Comparison of ENCODE assay signal across 8 mouse cellular contexts in the genomic region with DNA sequence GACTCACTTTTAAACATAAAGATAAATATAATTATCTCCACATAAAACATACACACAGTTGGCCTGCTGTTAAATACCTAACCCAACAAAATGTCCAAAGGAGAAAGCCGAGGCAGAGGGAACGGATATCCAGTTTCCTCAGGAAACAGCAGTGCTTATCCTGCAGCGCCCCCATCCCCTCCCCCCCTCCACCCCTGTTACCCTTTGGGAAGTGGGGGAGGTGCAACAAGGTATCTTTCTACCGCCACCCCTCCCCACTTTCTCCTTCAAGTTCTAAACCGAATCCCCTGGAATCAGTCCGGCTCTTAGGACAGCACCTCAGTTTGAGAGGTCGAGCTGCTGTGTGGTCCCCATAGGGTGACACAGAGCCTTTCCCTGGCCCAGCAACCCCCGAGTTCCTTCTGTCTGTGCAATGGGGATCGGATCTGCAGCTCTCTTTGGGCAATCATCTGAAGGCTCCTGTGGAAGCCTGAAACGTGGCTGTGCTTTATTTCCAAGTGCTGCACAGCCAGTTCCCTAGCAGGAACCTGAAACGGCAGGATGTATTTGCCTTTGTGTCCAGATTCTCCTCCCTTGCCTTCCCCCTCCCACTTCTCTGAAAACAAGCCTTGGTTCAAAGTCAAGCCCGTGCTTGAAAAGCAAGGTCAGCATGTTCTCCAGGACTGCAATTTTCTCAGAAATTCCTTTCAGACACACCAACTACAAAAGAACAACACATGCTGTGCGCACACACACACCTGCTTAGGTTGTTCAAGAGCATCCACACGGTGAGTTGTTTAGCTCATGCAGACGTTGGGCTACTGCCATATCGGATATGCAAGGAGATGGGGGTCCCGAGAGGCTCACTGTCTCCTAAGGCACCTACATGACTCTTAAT. TPM values are rescaled to one million over a fixed set of nuclear protein-coding genes. Genes with fewer than 3 reads are reported as not detected.
A peak's percentile ranks its signal among the peaks of the same experiment; 100 is the strongest.
DNase-seq lines count a peak whose midpoint lies in the region; ATAC-seq lines count a peak whose summit lies in the region.
"Had no signal": no experiment of that assay in that cellular context is flagged by ENCODE, and none has a peak within 500 bp of the region (broad histone marks: within the 10 kb centered on the region; RNA-seq: fewer than 3 reads in every experiment).

No protein-coding gene starts in this region.

- H3K36me3 ChIP-seq in heart, embryonic 12.5 days: peaks cover 33% of the 10 kb centered on the region
- peaks cover 61% of the 10 kb centered on the region for H3K36me3 ChIP-seq in limb, embryonic 12.5 days

- H3K9me3 ChIP-seq in heart, embryonic 12.5 days (replicated peaks): no peaks in the 10 kb centered on the region
- H3K9me3 ChIP-seq in limb, embryonic 12.5 days: no peaks in the 10 kb centered on the region

- H3K27me3 ChIP-seq in heart, embryonic 12.5 days (replicated peaks): no peaks in the 10 kb centered on the region
- H3K27me3 ChIP-seq in limb, embryonic 12.5 days: no peaks in the 10 kb centered on the region

- no peak for ATAC-seq in heart, embryonic 12.5 days (ENCODE audit: insufficient number of reproducible peaks, low FRiP score)
- no peak for ATAC-seq in limb, embryonic 12.5 days (ENCODE audit: insufficient number of reproducible peaks, insufficient read depth, low FRiP score, low TSS enrichment, low read depth)

- no peak overlapping the region for H3K4me3 ChIP-seq in heart, embryonic 12.5 days
- H3K4me3 ChIP-seq in limb, embryonic 12.5 days (replicated peaks): no peak overlapping the region

- H3K4me2 ChIP-seq in heart, embryonic 12.5 days: no peak overlapping the region
- H3K4me2 ChIP-seq in limb, embryonic 12.5 days: peak overlapping the region; percentile 17; the same call in 1 of the 2 replicates

- H3K4me1 ChIP-seq in heart, embryonic 12.5 days (replicated peaks): peaks cover 47% of the 10 kb centered on the region
- H3K4me1 ChIP-seq in limb, embryonic 12.5 days (replicated peaks): peaks cover 75% of the 10 kb centered on the region

- 29% methylated on average over 17 of the region's 17 CpGs for WGBS in heart, embryonic 12.5 days
- 24% methylated on average over 17 of the region's 17 CpGs for WGBS in limb, embryonic 12.5 days

- no peak overlapping the region for H3K9ac ChIP-seq in heart, embryonic 12.5 days
- no peak overlapping the region for H3K9ac ChIP-seq in limb, embryonic 12.5 days (replicated peaks)

- peak; percentile 45 for DNase-seq in urinary bladder, postnatal 14 days (ENCODE audit: low spot score)
- DNase-seq in urinary bladder, postnatal 4 days (ENCODE audit: low spot score in 2 of 2): no peak
- no peak for DNase-seq in c-Kit-positive CD71-positive TER-119-positive erythroid progenitor cells, embryonic 14.5 days (ENCODE audit: low spot score)
- DNase-seq in ovary, adult 18-20 months (ENCODE audit: low spot score): no peak
- DNase-seq in frontal cortex, postnatal 14 days (ENCODE audit: low spot score in 2 of 2): no peak
- DNase-seq: cerebellum, adult 2 months had no signal

- peak overlapping the region; percentile 74 for H3K27ac ChIP-seq in heart, embryonic 12.5 days (ENCODE audit: poor library complexity, severe bottlenecking)
- H3K27ac ChIP-seq in limb, embryonic 12.5 days: peak overlapping the region; percentile 83

RNA-seq across cellular contexts. Expression of gene Naa20, which starts 17.6 kb away (rescaled TPM):
- polyA plus RNA-seq in heart, embryonic 12.5 days (2016; fragmentation: Nextera tagmentation; extraction: Ambion mirVana): 164 and 166 TPM in 2 replicates
- 156 and 160 TPM in 2 replicates for polyA plus RNA-seq in limb, embryonic 12.5 days (2016; fragmentation: Nextera tagmentation; extraction: Ambion mirVana)

RNA-seq across cellular contexts. Expression of gene Cfap61, which starts 50.3 kb away (rescaled TPM):
- 0.59 and 1.0 TPM in 2 replicates for polyA plus RNA-seq in heart, embryonic 12.5 days (2016; fragmentation: Nextera tagmentation; extraction: Ambion mirVana)
- 0.21 and 1.2 TPM in 2 replicates for polyA plus RNA-seq in limb, embryonic 12.5 days (2016; fragmentation: Nextera tagmentation; extraction: Ambion mirVana)

RNA-seq across cellular contexts. Expression of gene Crnkl1, which starts 50.5 kb away (rescaled TPM):
- 19.8 and 21.6 TPM in 2 replicates for polyA plus RNA-seq in heart, embryonic 12.5 days (2016; fragmentation: Nextera tagmentation; extraction: Ambion mirVana)
- 36.1 and 38.4 TPM in 2 replicates for polyA plus RNA-seq in limb, embryonic 12.5 days (2016; fragmentation: Nextera tagmentation; extraction: Ambion mirVana)
